ENCODE assay signal across 16 mouse cellular contexts in the genomic region with DNA sequence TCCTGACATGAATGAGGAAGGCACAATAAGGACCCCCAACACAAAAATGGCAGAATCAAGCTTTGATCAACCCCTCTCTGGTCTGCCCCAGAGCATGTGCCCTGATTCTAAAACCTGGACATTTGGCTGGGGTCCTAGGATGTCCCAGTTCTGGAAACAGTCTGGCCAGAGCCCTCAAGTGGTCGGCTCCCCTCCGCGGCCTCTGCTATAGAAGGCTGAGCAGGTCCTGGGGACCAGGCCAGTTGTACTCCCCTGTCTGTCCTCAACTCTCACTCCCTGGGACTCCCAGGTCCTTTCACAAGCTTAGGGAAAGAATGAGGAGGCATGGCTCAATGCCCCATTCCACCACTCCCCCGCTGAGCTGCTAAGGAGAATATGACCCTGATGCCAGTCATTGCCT. TPM values are rescaled to one million over a fixed set of nuclear protein-coding genes. Genes with fewer than 3 reads are reported as not detected.
DNase-seq lines count a peak whose midpoint lies in the region; ATAC-seq and TF ChIP-seq lines count a peak whose summit lies in the region.
"Had no signal": no experiment of that assay in that cellular context is flagged by ENCODE, and none has a peak within 500 bp of the region (broad histone marks: within the 10 kb centered on the region; RNA-seq: fewer than 3 reads in every experiment).

No protein-coding gene starts in this region.

- TF ChIP-seq CTCF in olfactory bulb, adult 2 months (IDR thresholded peaks at IDR 0.05; ENCODE audit: insufficient read depth, low read depth, low read length), result no peak

- WGBS in midbrain, embryonic 10.5 days, result 12% methylated on average over 4 of the region's 4 CpGs
- WGBS in midbrain, embryonic 11.5 days, result 5% methylated on average over 4 of the region's 4 CpGs
- WGBS in olfactory bulb, adult 2 months, result 50% methylated on average over 4 of the region's 4 CpGs
- WGBS in hindbrain, embryonic 16.5 days, result 11% methylated on average over 4 of the region's 4 CpGs

- TF ChIP-seq POLR2A in olfactory bulb, adult 2 months (IDR thresholded peaks at IDR 0.05; ENCODE audit: insufficient read depth, low read depth, low read length), result no peak

- no peaks in the 10 kb centered on the region for H3K36me3 ChIP-seq in midbrain, embryonic 10.5 days
- no peaks in the 10 kb centered on the region for H3K36me3 ChIP-seq in midbrain, embryonic 11.5 days (ENCODE audit: control insufficient read depth, insufficient read depth, low read length)
- H3K36me3 ChIP-seq in hindbrain, embryonic 16.5 days (ENCODE audit: control insufficient read depth, insufficient read depth, low read length), result no peaks in the 10 kb centered on the region
- H3K36me3 ChIP-seq: forebrain, embryonic 15.5 days had no signal

- H3K9ac ChIP-seq in midbrain, embryonic 11.5 days (ENCODE audit: low read length), result no peak overlapping the region
- no peak overlapping the region for H3K9ac ChIP-seq in hindbrain, embryonic 16.5 days (ENCODE audit: low read depth, low read length)

- H3K9me3 ChIP-seq in midbrain, embryonic 10.5 days (replicated peaks), result no peaks in the 10 kb centered on the region
- H3K9me3 ChIP-seq in midbrain, embryonic 11.5 days (ENCODE audit: control insufficient read depth, low read length), result no peaks in the 10 kb centered on the region
- H3K9me3 ChIP-seq in hindbrain, embryonic 16.5 days (ENCODE audit: control insufficient read depth, low read length), result no peaks in the 10 kb centered on the region
- H3K9me3 ChIP-seq: forebrain, embryonic 15.5 days; megakaryocyte, embryonic 14.5 days had no signal

- H3K4me1 ChIP-seq in midbrain, embryonic 10.5 days, result peaks cover 66% of the 10 kb centered on the region
- peaks cover 29% of the 10 kb centered on the region for H3K4me1 ChIP-seq in midbrain, embryonic 11.5 days (ENCODE audit: control insufficient read depth, insufficient read depth, low read length)
- peaks cover 48% of the 10 kb centered on the region for H3K4me1 ChIP-seq in olfactory bulb, adult 2 months (ENCODE audit: control insufficient read depth, insufficient read depth, low read length)
- H3K4me1 ChIP-seq in hindbrain, embryonic 16.5 days (ENCODE audit: control insufficient read depth, insufficient read depth, low read depth, low read length), result peaks cover 21% of the 10 kb centered on the region

- no peak overlapping the region for H3K4me2 ChIP-seq in midbrain, embryonic 11.5 days
- no peak overlapping the region; the same call in 1 of the 2 replicates for H3K4me2 ChIP-seq in hindbrain, embryonic 16.5 days (ENCODE audit: low read length)

- peak; percentile 29 for DNase-seq in embryo, embryonic 10.5 days (ENCODE audit: low spot score)
- DNase-seq in embryo, embryonic 11 days, result no peak
- no peak for DNase-seq in midbrain, embryonic 10.5 days (ENCODE audit: low spot score)
- no peak for DNase-seq in midbrain, embryonic 11.5 days (ENCODE audit: low spot score, missing footprints)
- DNase-seq in cerebellum, postnatal 10 days, result peak; percentile 67 to 69
- no peak for DNase-seq in yolk sac, embryonic 10.5 days (ENCODE audit: low spot score)
- DNase-seq: gastrocnemius, postnatal 25 days; right cerebral cortex, postnatal 4 days had no signal

- ATAC-seq in midbrain, embryonic 11.5 days (ENCODE audit: low FRiP score), result no peak
- ATAC-seq in hindbrain, embryonic 16.5 days, result no peak

- peak overlapping the region; percentile 58; the same call in 1 of the 2 replicates for H3K4me3 ChIP-seq in midbrain, embryonic 10.5 days
- no peak overlapping the region for H3K4me3 ChIP-seq in midbrain, embryonic 11.5 days (ENCODE audit: low read depth, low read length)
- peak overlapping the region; percentile 91 for H3K4me3 ChIP-seq in olfactory bulb, adult 2 months (ENCODE audit: insufficient read depth, low read depth, low read length)
- no peak overlapping the region for H3K4me3 ChIP-seq in hindbrain, embryonic 16.5 days (ENCODE audit: low read length)

- H3K27ac ChIP-seq in midbrain, embryonic 10.5 days (replicated peaks), result no peak overlapping the region
- H3K27ac ChIP-seq in midbrain, embryonic 11.5 days (ENCODE audit: low read depth, low read length), result no peak overlapping the region
- peak overlapping the region; percentile 79 for H3K27ac ChIP-seq in olfactory bulb, adult 2 months (ENCODE audit: insufficient read depth, low read depth, low read length)
- H3K27ac ChIP-seq in hindbrain, embryonic 16.5 days (ENCODE audit: low read depth, low read length), result no peak overlapping the region
- H3K27ac ChIP-seq: forebrain, embryonic 15.5 days; kidney, postnatal 0 days had no signal

- H3K27me3 ChIP-seq in midbrain, embryonic 10.5 days (ENCODE audit: low read depth, poor library complexity, severe bottlenecking), result peaks cover 96% of the 10 kb centered on the region
- H3K27me3 ChIP-seq in midbrain, embryonic 11.5 days (ENCODE audit: control insufficient read depth, insufficient read depth, low read length), result peaks cover 68% of the 10 kb centered on the region
- H3K27me3 ChIP-seq in hindbrain, embryonic 16.5 days (replicated peaks; ENCODE audit: control insufficient read depth, insufficient read depth, low read length), result peaks cover 52% of the 10 kb centered on the region

RNA-seq across cellular contexts. Expression of a gene that starts 0.6 kb away (rescaled TPM):
- 0.16 and 0.52 TPM in 2 replicates for polyA plus RNA-seq in midbrain, embryonic 10.5 days (2016; fragmentation: Nextera tagmentation; extraction: Ambion mirVana)
- polyA plus RNA-seq in midbrain, embryonic 11.5 days (2014; fragmentation: Nextera tagmentation; extraction: Ambion mirVana), result 0.14 and 0.57 TPM in 2 replicates
- not detected in 2 replicates for polyA plus RNA-seq in olfactory bulb, adult 2 months (2012; ENCODE audit: insufficient read depth, insufficient read length, low replicate concordance, missing spikeins)
- polyA plus RNA-seq in hindbrain, embryonic 16.5 days (2015; fragmentation: Nextera tagmentation; extraction: Ambion mirVana), result 3.4 and 4.2 TPM in 2 replicates

RNA-seq across cellular contexts. Expression of a gene that starts 10.9 kb away (rescaled TPM):
- polyA plus RNA-seq in midbrain, embryonic 10.5 days (2016; fragmentation: Nextera tagmentation; extraction: Ambion mirVana), result 0.07 TPM in 1 of 2 replicates, not detected in the other
- 0.07 and 0.17 TPM in 2 replicates for polyA plus RNA-seq in midbrain, embryonic 11.5 days (2014; fragmentation: Nextera tagmentation; extraction: Ambion mirVana)
- polyA plus RNA-seq in olfactory bulb, adult 2 months (2012; ENCODE audit: insufficient read depth, insufficient read length, low replicate concordance, missing spikeins), result not detected in 2 replicates
- 0.10 and 0.31 TPM in 2 replicates for polyA plus RNA-seq in hindbrain, embryonic 16.5 days (2015; fragmentation: Nextera tagmentation; extraction: Ambion mirVana)
- polyA plus RNA-seq: lung, embryonic 16.5 days had no signal

RNA-seq across cellular contexts. Expression of a gene that starts 31.3 kb away (rescaled TPM):
- 94.9 and 102 TPM in 2 replicates for polyA plus RNA-seq in midbrain, embryonic 10.5 days (2016; fragmentation: Nextera tagmentation; extraction: Ambion mirVana)
- polyA plus RNA-seq in midbrain, embryonic 11.5 days (2014; fragmentation: Nextera tagmentation; extraction: Ambion mirVana), result 79.2 and 89.1 TPM in 2 replicates
- polyA plus RNA-seq in olfactory bulb, adult 2 months (2012; ENCODE audit: insufficient read depth, insufficient read length, low replicate concordance, missing spikeins), result not detected in 2 replicates
- 20.0 and 24.0 TPM in 2 replicates for polyA plus RNA-seq in hindbrain, embryonic 16.5 days (2015; fragmentation: Nextera tagmentation; extraction: Ambion mirVana)

RNA-seq across cellular contexts. Expression of a gene that starts 39.0 kb away (rescaled TPM):
- polyA plus RNA-seq in midbrain, embryonic 10.5 days (2016; fragmentation: Nextera tagmentation; extraction: Ambion mirVana), result 0.15 and 0.36 TPM in 2 replicates
- 1.0 and 1.4 TPM in 2 replicates for polyA plus RNA-seq in midbrain, embryonic 11.5 days (2014; fragmentation: Nextera tagmentation; extraction: Ambion mirVana)
- polyA plus RNA-seq in olfactory bulb, adult 2 months (2012; ENCODE audit: insufficient read depth, insufficient read length, low replicate concordance, missing spikeins), result not detected in 2 replicates
- 16.7 and 20.3 TPM in 2 replicates for polyA plus RNA-seq in hindbrain, embryonic 16.5 days (2015; fragmentation: Nextera tagmentation; extraction: Ambion mirVana)
- polyA plus RNA-seq: heart, embryonic 14.5 days; kidney, postnatal 0 days; liver, adult 2 months; lung, embryonic 16.5 days had no signal

Comparison
In these comparisons a context has a peak if more than half of its experiments do, and no peak if none do; other contexts are left out.
1. DNase-seq: peak in embryo, embryonic 10.5 days (single experiment) and cerebellum, postnatal 10 days (2 of 2); none in embryo, embryonic 11 days (single experiment), midbrain, embryonic 10.5 days (single experiment), midbrain, embryonic 11.5 days (single experiment) and yolk sac, embryonic 10.5 days (single experiment).
2. H3K4me3 ChIP-seq: peak in midbrain, embryonic 10.5 days (single experiment) and olfactory bulb, adult 2 months (single experiment); none in midbrain, embryonic 11.5 days (single experiment) and hindbrain, embryonic 16.5 days (single experiment).
3. RNA of a gene that starts 31.3 kb away (polyA plus RNA-seq): 94.9 to 102 TPM in midbrain, embryonic 10.5 days, 79.2 to 89.1 TPM in midbrain, embryonic 11.5 days and 20.0 to 24.0 TPM in hindbrain, embryonic 16.5 days; not detected in olfactory bulb, adult 2 months; every median in the first group is over 10 times any median in the second.